Mouse (Mus musculus): ENCODE data around the gene Gnaq. TPM values are rescaled to one million over a fixed set of nuclear protein-coding genes. Genes with fewer than 3 reads are reported as not detected.
"Not testable (repeated sequence)": the region's sequence is repeated elsewhere in the genome, so short reads cannot be mapped to it uniquely, and the experiment has no call there.

Gene Gnaq
- total RNA-seq, 1 experiment from 2014 or later: 65.7 TPM

DNA sequence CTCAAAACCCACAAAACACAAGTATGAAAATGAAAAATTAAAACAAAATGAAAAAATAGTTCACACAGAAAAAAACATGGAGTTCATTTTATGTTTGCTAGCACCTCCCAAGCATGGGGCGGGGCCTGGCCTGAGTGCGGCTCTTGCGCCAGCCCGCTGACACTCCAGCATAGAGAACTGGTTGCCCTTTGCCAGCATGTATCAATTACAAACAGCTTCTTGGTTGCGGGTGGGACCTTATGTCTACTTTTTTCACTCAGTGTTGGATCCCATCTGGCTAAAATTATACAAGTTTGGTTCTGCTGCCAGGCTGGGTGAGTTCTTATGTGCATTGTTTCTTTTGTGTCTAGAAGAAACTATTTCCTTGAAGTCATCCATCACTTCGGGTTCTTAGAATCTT, 14.8 kb downstream of the Gnaq start:
- DNase-seq: no peak

DNA sequence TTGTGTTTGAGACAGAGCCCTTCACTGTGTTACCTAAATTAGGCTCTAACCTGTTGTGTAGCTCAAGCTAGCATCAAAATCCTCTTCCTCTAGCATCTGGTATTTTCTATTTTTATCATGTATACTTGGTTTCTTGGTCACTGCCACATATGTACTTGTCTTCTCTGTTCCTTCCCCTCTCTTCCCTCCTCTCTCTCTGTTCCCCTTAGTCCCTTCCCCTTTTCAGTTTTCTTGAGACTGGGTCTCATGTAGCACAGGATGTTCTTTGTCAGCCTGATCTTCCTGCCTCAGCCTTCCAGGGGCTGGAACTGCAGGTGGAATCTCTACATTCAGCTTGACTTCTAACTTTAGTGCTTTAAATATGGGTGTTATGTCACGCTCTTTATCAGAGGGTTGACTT, 16.5 kb downstream of the Gnaq start:
- DNase-seq: no peak

DNA sequence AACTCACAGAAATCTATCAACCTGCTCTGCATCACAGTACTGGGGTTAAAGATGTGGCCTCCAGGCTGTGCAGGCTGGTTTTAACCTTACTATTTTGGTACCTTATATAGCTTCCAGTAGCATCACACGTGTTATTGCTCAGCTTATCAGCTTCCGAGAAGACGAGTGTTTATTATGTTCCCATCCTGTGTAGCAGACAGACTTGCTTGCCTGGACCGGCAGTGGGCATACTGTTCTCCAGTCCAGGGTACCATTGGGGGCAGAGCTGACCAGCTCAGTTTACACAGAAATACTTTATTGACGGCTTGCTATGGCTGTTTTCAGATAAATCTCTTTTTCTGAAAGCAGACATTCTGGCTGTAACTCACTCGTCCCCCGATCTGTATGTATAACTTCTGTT, 17.7 kb downstream of the Gnaq start:
- no peak for DNase-seq

DNA sequence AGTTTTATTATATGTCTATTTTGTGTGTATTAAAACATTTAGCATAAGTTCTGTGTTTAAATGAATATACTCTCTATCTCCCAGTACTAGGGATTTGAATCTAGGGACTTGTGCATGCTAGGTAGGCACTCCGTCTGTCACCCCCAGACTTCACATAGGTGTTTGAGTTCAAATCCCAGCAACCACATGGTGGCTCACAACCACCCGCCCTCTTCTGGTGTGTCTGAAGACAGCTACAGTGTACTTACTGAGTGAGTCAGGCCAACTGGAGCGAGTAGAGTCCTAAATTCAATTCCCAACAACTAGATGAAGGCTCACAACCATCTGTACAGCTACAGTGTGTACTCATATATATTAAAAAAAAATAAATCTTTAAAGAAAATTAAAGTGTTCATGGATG, 21.2 kb downstream of the Gnaq start:
- no peak for DNase-seq

DNA sequence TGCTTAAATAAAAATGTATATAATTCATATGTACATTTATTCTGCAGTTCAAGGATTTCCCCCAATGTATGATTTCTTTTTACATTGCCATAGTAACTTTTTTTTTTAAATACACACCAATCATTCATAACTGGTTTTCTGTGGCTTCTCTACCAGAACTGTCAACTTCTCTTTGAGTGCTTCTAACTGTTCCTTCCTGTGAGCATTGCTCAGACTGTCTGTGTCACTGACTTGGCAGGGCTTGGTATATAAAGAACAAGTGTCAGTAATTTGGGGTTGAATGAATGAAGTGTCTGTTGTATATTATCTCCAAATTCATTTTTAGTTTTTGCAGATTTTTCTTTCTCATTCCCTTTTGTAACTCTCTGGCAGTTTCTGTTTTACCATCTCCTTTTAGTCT, 21.8 kb downstream of the Gnaq start:
- DNase-seq: no peak

DNA sequence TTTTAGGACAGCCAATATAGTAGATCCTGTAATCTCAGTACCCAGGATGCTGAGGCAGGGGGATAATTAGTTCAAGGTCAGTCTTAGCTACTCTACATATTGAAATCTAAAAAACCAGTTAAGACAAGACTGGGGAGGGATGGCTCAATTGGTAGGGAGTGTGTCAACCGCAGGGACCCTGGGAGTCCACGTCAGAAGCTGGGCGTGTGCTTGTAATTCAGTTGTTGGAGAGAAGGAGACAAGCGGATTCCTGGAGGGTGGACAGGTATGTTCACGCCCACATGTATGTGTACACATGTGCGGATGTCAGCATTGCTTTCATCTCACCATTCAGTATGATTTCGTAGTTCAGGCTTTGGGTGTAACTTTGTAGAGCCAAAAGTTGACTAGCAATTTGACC, 24.5 kb downstream of the Gnaq start:
- no peak for DNase-seq

DNA sequence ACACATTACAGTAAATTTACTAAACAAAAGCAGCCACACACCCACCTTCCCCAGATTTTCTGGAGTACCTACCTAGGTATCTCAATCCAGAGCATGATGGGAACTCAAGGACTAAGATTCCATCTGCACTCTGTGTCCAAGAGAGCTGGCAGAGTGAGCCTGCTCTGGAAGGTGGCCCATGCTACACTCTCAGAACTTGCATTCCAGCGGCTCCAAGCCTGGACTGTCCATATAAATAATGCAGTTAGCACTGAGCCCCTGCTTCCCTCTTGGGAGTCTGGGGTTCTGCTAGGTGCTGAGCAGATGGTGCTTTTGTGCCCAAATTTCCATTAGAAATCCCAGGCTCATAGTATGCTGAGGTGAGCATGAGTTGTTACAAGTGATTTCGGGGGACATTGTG, 28.1 kb downstream of the Gnaq start:
- no peak for DNase-seq

DNA sequence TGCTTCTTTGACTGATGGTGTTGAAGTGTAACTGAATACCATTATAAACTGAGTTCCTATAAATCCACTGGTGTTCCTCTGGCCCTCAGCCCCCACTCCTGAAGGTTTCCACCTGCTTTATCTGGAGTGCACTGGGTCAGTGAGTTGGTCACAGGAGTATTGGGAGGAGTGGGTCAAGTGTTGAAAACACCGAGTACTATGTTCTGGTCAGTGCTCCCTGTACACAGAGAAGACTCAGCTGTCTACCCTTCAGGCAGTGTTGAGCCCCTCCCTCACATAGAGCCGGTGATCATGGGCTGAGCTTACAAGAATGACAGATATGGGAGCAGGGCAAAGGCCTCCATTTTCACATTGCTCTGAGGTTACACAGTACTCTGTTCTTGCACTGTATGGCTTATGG, 28.6 kb downstream of the Gnaq start:
- no peak for DNase-seq

DNA sequence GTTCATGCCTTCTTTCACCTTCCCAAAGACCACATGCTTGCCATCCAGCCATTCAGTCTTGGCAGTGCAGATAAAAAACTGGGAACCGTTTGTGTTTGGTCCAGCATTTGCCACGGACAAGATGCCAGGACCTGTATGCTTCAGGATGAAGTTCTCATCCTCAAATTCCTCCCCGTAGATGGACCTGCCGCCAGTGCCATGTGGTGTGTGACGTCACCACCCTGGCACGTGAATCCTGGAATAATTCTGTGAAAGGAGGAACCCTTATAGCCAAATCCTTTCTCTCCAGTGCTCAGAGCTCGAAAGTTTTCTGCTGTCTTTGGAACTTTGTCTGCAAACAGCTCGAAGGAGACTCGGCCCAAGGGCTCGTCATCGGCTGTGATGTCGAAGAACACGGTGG, 31.8 kb downstream of the Gnaq start:
- DNase-seq: not testable (repeated sequence)

DNA sequence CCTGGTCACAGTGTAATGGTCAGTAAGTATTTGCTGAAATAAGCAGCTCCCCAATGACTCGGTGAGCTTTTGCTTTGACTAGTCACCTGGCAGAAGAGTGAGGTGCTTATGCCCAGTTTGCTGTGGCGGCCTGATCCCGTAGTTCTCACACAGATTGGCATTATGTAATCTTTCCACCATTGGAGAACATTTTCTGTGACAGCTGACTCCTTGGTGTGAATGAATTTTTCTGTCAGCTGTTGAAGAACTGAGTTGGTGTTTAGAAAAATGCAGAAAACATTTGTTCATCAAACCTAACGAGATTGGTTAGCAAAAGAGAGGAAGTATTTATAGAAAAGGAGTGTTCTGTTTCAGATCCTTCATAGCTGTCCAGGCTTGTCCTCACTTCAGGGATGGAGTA, 34.6 kb downstream of the Gnaq start:
- no peak for DNase-seq

DNA sequence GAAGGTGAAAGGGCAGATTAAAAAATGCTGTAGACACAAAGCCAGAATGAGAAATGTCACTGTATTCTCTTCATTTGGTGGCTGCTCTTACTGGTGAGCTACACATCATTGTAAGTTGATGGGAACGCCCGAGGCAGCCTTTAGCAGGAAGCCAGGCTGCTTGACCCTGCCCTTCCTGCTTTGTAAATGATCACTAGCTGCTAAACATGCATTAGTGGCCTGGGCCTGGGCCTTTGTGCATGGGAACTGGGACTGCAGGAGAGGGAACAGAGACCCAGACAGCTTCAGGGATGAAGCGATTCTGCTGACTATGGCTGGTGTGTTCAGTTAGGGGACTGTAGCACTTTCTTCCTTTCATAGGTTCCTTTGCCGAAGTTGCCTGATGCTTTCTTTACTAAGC, 35.6 kb downstream of the Gnaq start:
- DNase-seq: no peak

DNA sequence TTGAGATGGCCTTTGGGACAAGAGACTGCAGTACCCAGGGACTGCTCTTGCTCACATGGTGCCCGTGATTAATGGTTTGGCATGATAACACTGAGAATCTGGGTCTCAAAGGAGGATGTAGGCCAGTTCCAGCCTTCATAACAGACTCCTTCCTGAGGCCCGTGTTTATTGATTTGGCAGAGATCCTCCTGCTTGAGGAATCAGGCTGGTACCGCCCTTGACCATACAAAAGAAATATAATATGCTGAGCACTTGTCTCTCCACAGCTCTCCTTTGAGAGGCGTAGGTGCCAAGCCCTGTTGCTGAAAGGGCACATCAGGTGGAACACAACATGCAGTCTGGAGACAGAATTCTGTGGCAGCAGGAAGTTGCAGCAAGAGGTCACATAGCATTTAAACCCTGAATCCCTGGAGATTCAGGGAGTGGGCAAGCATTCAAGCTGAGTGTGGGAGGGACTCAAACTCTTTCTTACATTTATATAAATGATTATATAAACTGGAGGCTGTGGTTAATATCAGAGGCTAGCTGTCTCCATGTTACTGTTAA, 36.1 kb downstream of the Gnaq start:
- DNase-seq: peak; percentile 33

DNA sequence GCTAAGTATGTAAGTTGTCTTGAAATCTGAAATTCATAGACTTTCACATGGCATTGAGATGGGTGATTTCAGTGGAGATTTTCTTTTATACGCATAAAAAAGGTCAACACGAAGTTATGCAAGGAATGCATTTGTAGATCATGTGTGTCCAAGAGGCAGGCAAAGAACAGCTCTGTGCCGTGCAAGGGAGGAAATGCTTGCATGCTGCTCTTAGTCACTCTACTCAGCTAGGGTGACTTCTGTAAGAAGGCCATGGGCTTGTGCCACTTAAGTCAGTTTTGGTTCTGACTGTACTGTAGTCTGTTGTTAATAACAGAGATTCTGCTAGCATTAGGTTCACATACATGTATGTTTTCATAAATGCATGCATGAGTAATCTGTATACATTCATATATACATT, 38.1 kb downstream of the Gnaq start:
- no peak for DNase-seq

DNA sequence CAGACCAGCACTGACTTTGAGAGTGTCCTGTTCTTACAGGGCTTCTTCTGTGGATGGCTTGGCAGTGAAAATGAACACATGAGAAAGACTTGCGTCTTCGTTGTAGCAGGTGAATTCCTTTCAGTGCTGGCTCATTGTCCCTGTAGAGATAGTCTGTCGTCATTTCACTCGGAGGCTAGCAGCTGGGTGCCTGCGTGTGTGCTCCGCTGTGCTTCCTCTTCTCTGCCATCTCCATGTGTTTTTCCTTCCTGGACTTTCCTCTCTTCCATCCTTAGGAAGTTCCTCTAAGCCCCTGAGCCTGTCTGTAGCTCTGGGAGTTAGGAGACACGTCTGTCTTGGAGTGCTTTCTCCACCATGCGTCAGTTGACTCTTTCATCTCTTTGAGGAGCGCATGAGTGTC, 41.1 kb downstream of the Gnaq start:
- DNase-seq: no peak

DNA sequence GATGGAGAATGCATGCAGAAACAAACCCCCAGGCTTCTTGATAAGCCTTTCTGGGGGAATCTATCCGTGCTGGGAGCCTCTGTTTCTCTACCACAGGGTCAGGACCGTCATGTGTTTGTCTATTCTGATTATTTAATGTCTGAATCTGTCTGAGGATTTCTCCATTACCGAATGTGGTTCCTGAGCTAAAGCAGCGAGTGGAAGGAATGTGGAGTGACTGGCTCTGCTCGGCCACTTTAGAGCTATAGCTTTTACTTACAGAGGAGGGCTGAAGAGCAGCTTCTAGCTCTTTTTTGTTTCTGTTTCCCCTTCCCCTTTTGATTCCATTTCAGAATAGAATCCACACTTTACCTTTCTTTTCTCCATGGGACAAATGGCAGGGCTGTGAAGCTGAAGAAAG, 43.8 kb downstream of the Gnaq start:
- DNase-seq: no peak

DNA sequence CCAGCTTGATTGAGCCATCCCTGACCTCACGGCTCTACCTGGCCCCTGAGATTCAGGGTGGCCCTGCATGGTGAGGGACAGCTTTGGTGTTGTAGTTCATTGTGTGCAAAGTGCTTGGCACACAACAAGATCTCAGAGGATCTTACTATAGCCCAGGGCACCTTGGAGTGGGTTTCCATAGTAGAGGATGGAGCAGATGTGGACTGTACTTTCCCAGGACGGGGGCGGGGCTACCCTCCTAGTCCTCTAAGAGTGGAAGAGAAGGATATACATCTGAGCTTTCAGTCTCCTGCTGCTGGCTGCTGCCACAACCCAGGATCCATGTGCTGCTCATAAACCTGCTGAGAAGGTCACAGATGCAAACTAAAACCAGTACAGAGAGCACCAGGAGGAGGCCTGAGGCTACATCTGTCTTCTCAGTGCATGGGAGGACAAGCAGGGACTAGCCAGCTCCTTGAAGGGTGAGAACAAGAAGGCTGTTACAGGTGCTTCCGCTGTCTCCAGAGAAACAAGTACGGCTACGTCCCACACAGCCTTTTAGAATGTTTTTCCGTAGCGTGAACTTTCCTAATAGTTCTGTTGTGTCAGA, 44.6 kb downstream of the Gnaq start:
- no peak for DNase-seq

DNA sequence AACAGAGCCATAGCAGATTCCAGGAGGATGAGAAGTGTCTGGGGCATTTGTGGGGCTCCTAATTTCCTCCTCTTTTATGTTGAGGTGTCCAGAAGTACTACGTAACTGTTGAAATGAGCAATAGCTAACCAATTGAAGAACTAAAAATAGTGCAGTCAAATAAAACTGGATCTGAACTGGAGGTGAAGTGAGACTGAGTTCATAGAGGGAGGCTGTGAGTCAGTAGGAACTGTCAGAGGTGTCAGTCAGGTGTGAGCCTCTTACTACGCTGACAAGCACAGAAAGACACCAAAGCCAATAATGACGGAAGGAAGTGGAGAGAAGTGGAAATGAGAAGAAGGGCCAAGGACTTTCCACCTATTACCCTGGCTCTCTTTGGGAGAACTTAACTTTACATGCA, 48.6 kb downstream of the Gnaq start:
- no peak for DNase-seq

DNA sequence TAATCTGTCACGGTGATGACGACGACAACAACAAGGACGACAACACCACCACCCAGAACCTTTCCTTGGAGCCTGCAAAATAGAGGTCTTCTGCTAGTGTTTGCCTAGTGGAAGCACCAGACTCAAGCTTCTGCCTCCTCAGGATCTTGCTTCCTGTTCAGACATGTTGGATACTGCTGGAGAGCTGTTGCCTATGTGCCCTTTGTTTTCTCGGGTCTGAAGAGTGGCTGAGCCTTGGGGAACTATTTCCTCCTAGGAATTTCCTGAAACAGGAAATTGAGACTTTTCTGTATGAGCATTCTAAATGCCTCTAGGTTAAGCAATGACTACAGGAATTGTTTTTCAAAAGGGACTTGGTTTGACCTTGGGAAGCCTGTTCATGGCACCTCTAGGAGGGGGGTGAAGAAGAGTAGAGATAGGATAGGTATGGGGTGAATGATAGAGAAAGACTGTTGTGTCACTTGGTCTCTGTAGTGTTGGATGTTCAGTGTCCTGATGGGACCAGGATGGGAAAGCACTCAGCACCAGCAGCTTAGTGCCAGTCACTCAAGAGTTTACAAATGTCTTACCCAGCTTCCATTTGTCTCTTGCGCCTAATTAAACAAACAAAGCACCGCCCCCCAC, 49.3 kb downstream of the Gnaq start:
- DNase-seq: no peak

DNA sequence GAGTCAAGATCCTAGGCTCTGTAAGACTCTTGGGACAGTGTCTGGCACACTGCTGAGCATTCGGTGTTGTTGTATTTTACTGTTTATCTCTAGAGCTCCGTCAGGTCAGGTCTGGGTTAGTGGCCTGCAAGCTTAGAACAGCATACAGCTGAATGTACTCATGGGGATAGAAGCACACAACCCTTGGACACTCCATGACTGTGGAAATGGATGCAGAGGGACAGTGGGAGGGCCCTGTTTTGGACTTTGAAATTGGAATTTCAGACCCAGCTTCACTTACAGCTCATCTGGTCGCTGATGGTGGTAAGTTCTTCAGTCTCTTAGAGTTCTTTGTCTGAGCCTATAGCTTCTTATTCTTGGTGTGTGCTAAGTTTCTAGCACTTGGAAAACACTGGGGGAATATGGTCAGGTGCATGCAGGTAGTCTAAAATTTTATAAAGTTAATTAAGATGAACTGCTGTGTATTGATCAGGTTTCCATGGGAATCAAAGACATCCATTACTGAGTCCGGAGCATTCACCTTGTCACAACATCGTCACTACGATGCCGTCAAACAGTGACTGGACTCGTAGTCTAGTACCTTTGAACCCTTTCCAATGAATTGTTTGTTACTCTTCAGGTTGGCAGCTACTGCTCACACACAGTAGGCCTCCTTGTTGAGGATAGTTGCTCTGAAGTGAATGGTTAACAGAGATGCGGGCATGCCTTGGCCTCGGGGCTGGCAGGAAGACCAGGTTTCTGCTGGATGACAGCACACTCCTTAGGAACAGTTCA, 51.1 kb downstream of the Gnaq start:
- no peak for DNase-seq

DNA sequence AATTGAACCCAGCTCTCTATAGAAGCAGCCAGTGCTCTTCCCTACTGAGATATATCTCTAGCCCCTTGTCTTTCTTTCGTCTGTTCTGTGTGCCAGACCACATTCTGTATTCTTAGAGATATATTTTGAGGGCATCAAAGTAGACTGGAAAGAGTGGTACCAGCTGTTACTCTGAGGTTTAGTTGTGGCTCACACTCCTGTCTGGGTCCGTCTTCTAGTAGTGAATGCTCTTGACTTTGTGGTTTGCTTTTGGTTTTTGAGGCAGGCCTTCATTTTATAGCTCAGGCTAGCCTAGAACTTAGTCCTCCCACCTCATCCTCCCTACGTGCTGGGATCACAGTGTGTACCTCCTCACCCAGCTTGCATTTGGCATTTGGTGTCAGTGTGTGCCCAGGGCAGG, 54.4 kb downstream of the Gnaq start:
- DNase-seq: no peak

DNA sequence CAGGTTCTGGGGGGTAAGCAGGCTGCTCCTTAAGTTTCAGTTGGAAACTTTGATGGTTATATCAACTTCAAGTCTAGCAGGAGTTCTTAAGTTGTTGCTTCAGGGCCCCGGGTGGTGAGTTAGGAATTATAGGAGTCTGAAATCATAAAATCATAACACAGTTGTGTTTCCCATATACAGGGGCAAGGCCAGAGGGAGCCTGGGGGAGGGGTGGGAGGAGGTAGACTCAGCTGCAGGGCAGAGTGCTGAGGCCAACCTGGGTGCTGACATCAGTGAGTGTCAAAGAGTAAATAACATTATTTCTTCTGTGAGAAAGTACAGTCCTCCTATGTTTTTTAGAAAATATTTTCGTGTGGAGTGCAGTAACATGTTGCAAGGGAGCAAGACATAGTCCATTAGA, 55.3 kb downstream of the Gnaq start:
- DNase-seq: no peak

DNA sequence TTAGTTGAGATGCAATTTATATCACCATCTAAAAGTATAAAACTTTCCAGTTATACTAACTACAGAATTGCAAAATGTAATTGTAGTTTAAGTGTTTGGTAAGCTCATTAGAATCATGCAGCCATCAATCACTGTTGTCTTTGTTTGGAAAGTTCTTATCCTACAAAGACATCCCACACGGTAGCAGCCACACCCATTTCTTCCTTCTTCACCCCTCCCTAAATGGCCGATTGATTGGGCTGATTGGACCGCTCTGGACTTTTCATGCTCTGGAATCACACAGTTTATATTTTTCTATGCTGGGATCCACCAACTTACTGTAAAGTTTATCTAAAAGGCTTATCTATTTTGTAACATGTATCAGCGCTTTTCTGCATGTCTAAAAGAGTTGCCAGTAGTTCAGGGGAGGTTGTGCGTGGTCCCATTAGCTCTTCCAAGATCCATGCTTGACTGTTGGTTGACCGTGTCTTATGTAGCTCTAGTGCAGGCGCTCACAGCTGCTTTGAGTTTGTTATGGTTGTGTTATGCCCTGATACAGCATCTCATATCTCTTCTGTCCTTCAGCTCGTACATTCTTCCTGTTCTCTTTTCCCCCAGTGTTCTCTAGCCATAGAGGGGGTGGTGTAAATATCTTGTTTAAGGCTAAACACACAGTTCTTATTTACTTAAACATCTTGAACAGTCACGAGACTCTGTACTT, 56.6 kb downstream of the Gnaq start:
- no peak for DNase-seq

DNA sequence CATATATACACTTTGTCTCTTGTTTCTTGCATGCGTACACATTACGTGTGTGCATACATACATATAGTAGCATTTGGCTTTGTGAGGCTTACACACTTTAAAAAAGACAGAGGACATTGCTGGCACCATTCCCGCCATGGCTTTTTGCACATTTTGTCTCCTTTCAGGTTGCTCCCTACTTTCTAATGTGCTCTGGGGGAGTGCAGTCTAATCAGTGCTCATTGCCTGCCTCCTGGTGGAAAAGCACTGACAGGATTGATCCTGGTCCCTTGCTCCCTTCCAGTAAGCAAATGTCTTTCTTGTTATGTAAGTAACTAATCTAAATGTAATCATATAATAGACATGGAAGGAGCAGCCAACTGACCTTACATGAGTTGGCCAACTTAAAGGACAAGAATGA, 65.5 kb downstream of the Gnaq start:
- DNase-seq: no peak

All from adrenal gland, postnatal 25 days (tissue).